Mouse (Mus musculus) megakaryocyte progenitor cell, adult 5-6 weeks (primary cell): ENCODE data around the gene Slc22a3. TPM values are rescaled to one million over a fixed set of nuclear protein-coding genes. Genes with fewer than 3 reads are reported as not detected.

ENCODE experiments used
- ATAC-seq: replicated peaks from 2 replicates; pipeline ENCODE4 v1.8.0; 2016; ENCODE audit warnings: mild to moderate bottlenecking, moderate TSS enrichment, inconsistent platforms; ENCODE audit not compliant: poor library complexity
- total RNA-seq, 2 experiments: library from RNA; stranded (forward) in 1 of 2; stranded (reverse) in 1 of 2; fragments of 157-497, 149-512 nt in 1 of 2; fragments of 200-1000 nt in 1 of 2; gene quantifications; 2 replicates each; pipeline versions ENCODE4 v1.2.3 to v1.2.4; 2015 to 2017

Gene Slc22a3
- total RNA-seq, 2 experiments from 2014 or later: 3.6 to 7.7 TPM

DNA sequence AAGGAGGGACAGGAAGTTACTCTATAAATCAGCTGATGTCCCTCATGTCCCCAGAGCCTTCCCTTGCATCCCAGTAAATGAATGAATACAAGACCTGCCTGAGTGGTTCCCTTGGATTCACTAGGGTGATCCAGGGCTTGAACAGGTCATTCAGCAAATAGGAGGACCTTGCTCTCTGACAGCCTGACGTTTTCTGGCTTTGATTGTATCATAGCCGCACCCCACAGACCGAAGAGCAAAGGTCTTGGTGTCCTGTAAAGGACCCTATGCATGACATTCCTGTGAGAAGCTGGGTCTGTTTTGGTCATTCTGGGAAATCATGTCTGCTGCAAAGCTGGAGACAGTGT is 94.6 kb downstream of the Slc22a3 start:
- no peak for ATAC-seq

DNA sequence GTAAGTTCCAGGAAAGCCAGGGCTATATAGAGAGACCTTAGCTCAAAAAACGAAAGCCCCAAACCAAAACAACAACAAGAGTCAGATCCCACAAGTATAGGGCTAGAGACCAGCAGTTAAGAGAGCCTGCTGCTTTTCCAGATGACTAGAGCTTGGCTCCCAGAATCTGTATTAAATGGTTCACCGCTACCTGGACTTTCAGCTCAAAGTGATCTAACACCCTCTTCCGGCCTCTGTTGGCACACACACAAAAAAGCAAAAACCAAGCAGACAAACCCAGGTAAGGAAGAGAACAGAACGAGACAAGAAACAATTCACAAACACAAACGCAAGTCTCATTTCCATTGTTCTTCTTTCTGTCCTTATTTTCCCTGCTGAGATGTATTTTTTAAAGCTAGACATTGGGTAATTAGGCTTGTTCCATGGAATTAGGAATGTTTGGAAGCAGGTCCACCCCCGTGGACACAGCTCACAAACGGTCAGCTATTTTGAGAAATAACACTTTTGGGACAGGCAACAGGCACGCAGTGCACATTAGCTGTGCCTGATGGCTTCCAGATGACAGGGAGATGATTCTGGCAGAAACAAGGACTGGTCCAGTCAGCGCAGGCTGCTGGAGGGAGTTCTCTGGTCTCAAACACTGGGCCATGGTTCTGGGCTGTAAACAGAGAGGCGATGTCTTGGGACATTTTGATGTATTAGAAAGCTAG is 95.2 kb downstream of the Slc22a3 start:
- ATAC-seq: no peak

DNA sequence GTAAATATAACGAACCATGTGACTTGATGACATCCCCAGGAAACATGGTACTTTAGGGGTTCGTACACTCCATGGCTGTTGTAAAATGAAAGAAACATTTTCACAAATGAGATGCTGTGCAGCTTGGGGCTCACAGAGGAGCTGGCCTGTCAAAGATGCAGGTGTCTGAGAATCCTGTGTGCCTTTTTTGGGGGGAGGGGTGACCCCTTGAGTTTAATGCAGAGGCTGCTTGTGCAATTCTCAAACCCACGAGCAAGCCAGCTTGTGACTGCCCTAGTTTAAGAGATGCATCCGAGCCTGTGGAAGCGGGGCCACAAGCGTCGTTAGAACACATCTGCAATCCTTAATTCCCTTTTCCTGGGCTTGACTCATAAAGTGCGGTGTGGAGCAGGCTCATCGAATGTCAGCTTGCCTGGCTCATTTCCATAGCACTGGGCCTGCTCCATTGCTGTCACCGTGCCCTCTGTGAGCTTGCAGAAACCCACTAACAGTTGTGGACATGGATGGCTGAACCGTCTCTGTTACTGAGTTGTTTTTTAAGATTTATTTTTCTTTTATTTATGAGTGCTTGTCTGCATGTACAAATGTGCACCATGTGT is 98.1 kb downstream of the Slc22a3 start:
- ATAC-seq: no peak

DNA sequence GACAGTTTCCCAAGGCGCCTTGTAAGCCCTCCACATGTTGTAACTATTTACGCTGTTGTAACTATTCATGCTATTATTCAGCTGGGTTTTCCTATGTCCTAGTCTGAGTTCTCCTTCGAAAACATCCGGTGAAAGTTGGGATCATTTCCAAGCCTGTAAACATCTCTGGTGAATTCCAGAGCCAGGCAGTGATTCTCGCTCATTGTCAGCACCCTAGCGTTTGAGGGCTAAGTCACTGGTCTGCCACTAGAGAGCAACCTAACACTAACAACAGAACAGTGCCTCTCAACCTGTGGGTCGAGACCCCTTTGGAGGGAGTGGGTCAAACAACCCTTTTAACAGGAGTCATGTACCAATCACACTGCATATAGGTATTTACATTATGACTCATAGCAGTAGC is 104.1 kb downstream of the Slc22a3 start:
- ATAC-seq: no peak

DNA sequence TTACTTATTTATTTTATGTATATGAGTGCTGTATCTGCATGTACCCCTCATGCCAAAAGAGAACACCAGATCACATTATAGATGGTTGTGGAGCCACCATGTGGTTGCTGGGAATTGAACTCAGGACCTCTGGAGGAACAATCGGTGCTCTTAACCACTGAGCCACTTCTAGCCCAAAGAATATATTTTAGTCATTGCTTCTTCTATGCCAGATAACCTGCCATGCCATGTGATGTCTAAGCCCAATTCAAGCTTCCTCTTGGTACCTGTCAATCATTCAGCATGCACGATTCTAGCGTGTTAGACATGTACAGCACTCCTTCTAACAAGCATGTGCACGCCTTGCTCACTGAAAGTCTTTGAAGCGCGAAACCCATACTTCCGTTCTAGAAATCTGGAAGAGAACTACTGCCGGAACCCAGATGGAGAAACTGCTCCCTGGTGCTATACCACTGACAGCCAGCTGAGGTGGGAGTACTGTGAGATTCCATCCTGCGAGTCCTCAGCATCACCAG is 111.3 kb downstream of the Slc22a3 start:
- ATAC-seq: no peak

DNA sequence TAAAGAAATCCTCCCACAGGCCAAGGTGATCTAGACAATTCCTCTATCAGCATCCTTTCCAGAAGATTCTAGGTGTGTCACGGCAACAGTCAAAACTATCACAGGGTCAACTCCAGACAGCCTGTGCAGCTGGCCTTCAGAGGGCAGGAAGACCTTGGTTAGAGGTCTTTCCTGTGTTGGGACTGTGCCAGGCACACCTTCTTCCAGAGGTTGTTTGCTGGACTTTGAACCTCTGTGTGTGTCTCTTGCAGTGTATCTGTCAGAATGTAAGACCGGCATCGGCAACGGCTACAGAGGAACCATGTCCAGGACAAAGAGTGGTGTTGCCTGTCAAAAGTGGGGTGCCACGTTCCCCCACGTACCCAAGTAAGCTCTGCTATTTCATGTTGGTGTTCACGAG is 119.3 kb downstream of the Slc22a3 start:
- ATAC-seq: no peak

DNA sequence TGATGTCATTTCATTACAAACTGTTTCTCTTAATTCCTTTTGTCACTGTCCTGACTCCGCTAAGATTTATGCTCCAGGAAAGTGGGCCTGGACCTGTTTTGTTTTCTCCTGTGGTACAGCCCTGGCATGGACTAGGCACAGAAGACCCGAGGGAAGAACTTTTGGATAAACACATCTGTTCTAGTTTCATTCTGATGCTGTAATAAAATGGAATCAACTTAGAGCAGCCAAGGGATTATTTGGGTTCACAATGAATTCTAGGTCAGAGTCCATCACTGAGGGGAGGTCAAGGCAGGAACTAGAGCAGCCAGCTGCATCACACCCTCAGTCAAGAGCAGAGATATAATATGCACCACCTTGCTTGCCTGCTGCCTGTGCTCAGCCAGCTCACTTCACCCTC is 119.7 kb downstream of the Slc22a3 start:
- ATAC-seq: no peak

GRCm38 (mm10) chr17:12385049-12385794 is 122.3 kb downstream of the Slc22a3 start:
- peak; percentile 57; the same call in 1 of the 2 replicates for ATAC-seq

DNA sequence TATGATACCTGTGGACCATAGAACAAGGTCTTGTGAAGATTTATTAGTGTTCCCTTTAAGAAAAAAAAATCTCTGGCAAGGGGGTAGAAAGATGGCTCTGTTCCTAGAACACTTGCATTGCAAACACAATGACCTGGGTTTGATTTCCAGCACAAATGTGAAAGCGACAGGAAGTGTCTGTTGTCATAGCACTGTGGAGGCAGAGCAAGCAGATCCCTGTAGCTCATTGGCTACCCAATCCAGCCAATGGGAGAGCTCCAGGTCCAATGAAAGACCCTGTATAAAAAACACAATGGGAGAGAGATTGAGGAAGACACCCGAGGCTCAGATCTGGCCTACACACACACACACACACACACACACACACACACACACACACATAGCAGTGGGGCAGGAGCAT is 125.0 kb downstream of the Slc22a3 start:
- no peak for ATAC-seq

DNA sequence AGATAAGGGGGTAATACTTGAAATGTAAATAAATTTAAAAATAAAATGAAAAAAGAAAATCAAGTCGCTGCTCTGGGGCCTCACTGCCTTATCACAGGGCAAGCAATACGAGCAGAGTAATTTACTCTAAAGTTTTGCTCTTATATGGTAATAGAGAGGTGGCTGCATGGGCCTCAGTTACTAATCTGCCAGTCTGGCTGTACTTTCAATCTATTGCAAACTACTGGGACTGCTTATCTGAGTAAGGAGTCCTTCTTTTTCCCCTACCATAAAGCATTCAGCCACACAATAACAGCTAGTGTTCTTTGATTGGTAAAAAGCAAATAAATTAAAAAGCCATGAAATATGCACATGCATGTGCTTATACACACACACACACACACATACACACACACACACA is 125.9 kb downstream of the Slc22a3 start:
- no peak for ATAC-seq

DNA sequence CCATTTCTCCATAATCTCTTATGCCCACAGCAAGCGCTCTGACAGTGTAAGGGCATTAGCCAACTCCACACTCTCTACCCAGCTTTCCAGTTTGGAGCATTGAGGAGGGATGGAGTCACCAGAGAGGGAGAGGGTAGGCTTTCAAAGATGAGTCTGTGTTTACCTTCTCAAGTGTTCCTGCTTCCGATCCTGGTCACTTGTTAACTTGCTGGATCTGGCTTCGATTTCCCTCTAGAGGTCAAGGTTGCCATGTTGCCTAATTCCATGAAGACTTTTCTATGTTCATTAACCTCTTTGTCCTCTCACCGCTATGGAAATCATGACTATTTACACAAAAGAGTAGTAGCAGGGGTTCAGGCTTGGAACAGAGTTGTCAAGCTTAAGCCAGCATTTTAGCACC is 127.2 kb downstream of the Slc22a3 start:
- ATAC-seq: no peak

DNA sequence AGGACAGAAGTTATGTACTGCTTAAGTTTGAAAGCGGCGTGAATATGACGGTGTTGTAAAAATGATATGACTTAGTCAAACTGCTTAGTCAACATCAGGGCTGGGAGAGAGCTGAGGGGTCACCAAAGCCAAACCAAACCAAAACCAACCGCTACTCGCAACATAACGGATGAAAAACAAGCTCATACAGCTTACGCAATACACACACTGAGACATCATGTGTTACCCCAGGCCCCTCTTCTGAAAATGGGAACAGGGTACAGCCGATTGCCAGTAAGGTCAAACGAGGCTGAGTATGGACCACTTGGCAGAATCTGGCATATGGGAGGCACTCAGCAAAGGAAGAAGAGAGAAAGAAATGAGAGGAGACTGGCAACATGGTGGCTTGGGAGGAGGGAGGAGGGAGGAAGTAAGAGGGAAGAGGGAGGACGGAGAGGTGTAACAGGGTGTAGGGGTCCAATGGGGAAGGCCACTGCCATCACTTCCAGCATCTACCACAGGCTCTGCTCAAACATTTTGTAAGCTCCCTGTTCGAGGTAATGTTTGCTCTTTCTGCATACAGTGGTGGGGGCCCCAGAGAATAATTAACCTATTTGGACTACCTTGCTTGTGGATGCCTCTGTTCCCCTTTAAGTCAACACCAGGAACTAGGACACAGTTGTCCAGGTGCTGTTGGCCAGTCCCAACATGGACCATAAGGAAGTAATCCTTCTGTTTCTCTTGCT is 129.4 kb downstream of the Slc22a3 start, which contains the start of gene Plg:
Gene Plg (plus strand): TSS at position 628 of the 725 bp plus-strand sequence.
- peak; percentile 83 for ATAC-seq

- peak; percentile 15 for ATAC-seq
Measured at GRCm38 (mm10) chr17:12373601-12374144, 133.8 kb downstream of the Slc22a3 start.

DNA sequence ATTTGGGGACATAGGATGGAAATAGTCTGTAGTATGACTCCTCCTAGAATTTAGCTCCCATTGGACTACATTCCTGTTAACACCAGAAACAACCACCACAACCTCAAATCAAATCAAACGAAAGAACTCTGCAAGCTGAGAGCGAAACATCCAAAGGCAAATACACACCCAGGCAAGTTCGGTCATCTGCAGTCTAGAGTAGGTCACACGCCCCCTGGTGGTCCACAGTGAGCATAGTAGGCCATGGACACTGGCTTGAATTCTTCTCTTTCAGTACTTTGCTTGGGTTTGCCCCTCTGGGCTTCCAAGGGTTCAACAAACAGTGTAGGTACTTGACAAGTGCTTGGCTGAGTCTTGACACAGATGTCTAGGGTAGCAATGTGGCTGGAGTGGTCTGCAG is 135.5 kb downstream of the Slc22a3 start:
- peak; percentile 81 for ATAC-seq

GRCm38 (mm10) chr17:12371310-12371925 is 136.1 kb downstream of the Slc22a3 start:
- peak; percentile 51 for ATAC-seq

DNA sequence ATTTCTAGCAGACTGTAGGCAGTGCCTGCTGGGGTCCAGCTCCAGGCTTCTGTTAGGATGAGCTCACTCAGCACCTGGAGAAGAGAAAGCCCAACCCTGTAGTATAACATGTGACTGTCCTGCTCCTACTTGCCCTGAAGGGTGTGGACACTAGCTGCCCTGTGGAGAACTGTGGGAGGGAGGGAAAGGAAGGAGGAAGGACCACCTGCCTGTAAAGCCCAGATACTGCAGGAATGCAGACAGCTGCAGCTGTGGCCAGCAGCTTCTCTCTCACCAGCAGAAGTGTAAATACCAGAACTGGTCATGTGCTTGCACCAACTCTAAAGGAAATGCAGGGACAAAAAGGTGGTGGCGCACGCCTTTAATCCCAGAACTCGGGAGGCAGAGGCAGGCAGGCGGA is 137.2 kb downstream of the Slc22a3 start:
- no peak for ATAC-seq

- ATAC-seq: no peak
Measured at GRCm38 (mm10) chr17:12369393-12369792, 138.1 kb downstream of the Slc22a3 start.
